Mouse (Mus musculus) frontal cortex, postnatal 25 days (tissue): ENCODE results near the gene Rad54l2.

ENCODE experiments used
- DNase-seq, 2 experiments: peaks; one replicate each; pipeline ENCODE4 v3.0.0; 2022; ENCODE audit warnings: low spot score in 2 of 2

The Rad54l2 gene

GRCm38 (mm10) chr9:106754311-106754710 lies 34.7 kb downstream of the Rad54l2 start:
- peak in 1 of 2 experiments; percentile 10 for DNase-seq

GRCm38 (mm10) chr9:106752135-106752534 lies 36.9 kb downstream of the Rad54l2 start:
- no peak for DNase-seq

DNA sequence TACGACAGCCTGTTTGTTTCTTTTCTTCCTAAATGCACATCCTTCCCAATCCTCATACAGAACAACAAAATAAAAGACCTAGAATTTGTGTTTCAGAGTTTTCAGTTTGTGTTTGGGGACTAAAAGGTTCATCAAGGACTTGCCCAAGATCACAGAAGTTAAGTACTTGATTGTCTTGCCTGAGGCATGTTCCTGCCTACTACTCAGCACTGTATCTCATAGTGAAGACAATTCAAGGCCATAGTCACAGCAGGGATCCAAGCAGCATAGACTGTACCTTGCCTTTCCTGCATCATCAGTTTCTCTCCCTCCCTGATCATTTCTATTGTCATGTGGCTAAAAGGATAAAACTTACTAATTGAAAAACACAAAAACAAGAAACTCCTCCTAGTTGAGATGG lies 49.0 kb downstream of the Rad54l2 start:
- DNase-seq: no peak

DNA sequence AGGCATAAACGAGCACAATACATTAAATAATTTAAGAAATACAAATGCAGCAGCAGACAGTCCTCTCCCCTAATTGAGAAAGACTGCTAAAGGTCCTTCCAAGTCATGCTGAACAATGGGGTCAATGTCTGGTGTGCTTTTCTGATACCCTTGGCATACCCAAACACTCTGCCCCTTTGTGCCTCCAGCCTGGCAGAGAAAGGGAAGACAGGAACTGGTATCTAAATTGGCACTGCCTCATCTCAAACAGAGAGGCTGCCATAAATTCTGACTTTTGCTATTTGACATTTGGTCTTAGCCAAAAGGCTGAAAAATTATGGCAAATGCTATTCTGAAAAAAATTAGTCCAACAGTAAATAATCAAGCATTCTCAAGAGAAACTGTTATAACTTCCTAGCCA lies 49.9 kb downstream of the Rad54l2 start:
- DNase-seq: no peak

DNA sequence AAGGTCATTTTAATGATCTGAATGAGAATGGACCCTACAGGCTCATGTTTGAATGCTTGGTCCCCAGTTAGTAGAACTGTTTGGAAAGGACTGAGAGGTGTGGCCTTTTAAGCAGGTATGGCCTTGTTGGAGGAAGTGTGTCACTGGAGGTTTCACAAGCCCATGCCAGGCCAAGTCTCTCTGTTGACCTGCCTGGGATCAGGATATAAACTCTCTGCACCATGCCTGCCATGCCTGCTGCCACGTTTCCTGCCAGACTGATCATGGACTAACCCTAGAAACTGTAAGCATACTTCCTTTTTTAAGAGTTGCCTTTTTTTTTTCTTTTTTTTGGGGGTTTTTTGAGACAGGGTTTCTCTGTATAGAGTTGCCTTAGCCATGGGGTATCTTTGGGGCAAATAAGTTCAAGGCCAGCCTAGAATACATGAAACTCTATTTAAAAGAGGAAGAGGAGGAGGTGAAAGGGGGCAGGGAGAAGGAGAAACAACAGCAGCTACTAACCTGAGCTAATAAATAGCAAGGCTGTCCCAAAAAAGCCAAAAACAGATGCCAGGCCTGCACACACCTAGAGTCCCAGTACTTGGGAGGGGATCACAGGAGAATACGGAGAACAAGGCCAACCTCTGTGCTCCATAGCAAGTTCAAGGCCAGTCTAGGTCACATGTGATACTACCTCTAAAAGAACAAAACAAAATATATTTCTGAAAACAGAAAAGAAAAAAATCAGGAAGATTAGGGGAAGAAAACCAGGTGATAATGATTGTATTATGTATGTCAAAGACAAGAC lies 50.6 kb downstream of the Rad54l2 start:
- no peak for DNase-seq

DNA sequence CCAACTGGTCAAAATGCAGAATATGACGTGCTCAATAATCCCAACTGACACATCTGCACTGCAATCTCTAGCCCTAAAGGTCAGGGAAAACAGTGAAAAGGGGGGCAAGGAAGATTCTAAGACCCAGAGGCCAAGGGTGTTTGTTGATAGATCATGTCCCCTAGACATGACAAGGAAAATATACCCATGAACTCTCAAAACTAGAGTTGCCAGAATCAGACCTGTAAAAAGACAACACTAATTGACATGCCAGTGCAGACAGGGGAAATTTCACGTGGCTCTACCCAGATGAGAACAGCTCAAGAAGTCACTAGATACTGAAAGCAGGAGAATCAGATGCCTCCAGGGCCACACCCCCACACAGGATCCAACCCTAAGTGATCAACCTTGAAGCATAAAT lies 55.3 kb downstream of the Rad54l2 start:
- no peak for DNase-seq

DNA sequence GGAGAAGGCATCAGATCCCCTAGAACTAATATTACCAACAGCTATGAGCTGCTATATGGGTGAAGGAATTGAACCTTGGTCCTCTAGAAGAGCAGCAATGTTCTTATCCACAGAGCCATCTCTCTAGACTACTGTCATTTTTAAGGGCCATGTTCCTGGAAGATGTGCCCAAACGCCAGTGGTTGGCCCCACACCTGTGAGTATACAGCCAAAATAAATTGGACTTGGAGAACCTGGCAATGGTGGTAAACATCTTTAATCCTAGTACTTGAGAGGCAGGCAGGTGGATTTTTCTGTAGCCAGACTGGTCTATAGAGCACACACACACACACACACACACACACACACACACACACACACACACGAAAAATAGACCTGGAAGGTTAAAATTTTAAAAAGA lies 59.6 kb downstream of the Rad54l2 start:
- DNase-seq: no peak

GRCm38 (mm10) chr9:106726891-106727290 lies 62.1 kb downstream of the Rad54l2 start:
- DNase-seq: no peak

- no peak for DNase-seq
These were observed 63.6 kb downstream of the Rad54l2 start for GRCm38 (mm10) chr9:106725435-106725834.

GRCm38 (mm10) chr9:106724864-106725263 lies 64.1 kb downstream of the Rad54l2 start:
- DNase-seq: no peak

GRCm38 (mm10) chr9:106716729-106717128 lies 72.3 kb downstream of the Rad54l2 start:
- DNase-seq: no peak

DNA sequence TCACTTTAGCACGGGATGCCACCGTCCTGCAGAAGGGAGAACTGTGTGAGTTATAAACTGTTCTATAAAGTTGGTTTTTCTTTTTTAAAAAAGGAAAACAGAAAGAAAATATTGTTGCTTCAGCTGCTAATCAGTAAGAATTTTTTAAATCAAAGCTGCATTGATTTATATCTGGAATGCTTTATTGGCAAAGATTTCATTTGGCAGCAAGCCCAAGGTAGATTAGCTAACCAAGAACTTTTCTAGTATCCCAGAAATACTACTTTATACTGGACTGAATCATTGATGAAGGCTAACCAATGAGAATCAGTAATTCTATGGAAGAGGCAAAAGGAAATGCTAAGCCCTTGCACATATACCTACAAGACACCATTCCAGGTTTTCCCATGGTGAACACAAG lies 72.8 kb downstream of the Rad54l2 start:
- DNase-seq: no peak

DNA sequence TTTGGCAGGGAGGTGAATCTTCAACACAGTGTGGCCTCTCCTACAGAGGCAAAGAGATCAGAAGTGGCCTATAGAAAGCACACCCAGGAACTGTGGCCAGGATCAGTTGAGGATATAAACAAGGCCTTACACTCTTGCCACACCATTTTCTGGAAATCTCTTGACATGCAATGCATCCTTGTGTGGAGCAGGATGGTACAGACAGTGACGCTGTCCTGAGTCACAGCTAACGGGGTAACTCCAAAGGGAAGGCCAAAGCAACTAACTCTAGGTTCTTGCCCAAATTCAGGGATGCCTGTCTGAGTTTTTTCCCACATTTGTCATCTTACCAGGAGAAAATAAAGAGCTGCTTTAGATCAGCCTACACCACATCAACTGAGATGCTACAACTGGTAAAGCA lies 76.5 kb downstream of the Rad54l2 start:
- no peak for DNase-seq

GRCm38 (mm10) chr9:106692973-106693481 lies 96.0 kb downstream of the Rad54l2 start:
- no peak for DNase-seq

- no peak for DNase-seq
These were observed 100.2 kb downstream of the Rad54l2 start for GRCm38 (mm10) chr9:106688834-106689233.

GRCm38 (mm10) chr9:106686983-106687650 lies 101.9 kb downstream of the Rad54l2 start:
- DNase-seq: peak; percentile 62 to 63

DNA sequence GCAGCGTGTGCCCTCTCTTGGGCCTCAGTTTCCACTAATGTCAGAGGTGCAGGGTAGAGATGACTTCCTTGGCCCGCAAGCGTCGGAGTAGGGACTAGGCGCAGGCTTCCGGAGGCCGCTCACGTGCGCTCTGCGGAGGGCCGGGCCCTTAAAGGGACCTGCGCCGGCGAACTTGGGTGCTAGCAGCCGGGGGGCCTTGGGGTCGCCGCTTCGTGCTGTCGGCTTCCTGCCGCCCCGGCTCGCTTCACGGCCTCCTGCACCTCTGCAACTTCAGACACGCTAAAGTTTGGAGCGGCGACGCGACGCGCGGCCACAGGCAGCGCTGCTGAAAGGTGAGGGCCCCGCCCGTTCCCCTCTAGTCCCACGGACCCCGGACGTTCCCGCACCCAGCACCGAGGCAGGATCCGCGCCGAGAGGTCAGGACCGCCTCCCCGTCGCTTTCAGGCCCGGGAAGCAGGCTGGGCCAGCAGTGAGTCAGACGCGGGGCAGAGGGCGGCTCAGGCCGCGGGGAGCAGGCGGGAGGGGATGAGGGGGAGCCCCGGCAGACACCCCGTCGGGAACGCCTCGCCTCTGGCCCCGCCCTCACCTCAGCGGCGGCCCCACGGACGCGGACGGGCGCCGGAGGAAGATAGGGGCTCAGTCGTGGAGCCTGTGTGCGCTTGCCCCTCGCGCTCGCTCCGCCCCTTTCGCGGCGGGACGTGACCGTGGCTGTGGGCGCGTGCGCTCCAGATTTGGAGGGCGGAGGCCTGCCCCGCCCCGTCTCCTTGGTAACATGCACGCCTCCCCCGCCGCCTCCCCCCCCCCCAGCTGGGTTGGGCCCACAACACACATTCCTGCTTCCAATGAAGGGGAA lies 103.5 kb downstream of the Rad54l2 start, which contains the start of gene Tex264:
Gene Tex264, minus strand, starts transcription at position 679 of the 853 bp plus-strand sequence.
- DNase-seq: peak; percentile 64 to 72

DNA sequence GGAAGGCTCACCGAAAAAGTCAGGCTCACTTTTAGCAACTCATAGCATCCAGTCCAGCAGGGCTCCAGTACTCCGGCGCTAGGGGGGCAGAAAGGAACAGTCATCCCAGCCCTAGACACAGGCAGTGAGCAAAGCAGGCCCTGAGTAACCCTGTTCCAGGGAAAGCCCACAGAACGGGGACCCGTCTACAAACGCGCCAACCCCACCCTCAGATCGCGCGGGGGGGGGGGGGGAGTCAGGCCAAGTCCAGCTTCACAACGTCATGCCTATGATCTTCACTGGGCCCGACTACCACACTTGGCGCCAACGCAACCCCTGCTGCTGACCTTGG lies 104.1 kb downstream of the Rad54l2 start:
- DNase-seq: peak in 1 of 2 experiments; percentile 8

DNA sequence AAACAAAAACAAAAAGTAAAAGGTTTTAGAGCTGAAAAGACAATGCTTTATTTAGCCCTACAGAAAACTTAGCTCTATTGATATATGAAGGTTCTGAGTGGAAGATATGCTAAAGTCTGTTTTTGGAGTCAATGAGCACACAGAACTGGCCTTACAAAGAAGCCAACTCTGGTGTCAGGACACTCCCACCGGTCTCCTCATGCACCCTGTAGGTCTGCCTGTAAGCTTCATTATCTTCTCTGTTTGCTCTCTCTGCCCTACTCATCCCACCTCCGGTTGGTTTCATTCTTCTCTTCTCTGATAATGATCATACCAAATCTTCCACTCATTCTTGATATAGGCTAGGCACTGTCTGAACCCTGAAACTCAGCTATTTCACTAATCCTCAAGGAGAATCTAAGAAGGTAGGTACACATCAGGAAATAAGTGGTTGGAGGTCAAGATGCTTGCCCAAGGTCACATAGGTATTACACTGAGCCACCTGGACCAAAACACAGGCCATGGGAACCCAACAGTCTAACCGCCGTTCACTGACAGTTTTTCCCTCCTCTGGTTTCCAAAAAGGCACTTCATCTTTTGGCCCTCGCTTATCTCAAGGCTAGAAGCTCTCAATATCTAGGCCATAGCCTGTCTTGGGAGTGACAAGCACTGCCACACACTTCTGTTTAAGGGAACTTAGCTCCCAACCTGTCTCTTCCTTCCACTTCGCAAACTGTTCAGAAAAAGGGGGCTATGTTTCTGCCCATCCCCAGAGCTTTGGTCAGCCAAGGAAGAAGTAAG lies 104.7 kb downstream of the Rad54l2 start:
- DNase-seq: no peak

- no peak for DNase-seq
These were observed 108.0 kb downstream of the Rad54l2 start for GRCm38 (mm10) chr9:106681026-106681425.

GRCm38 (mm10) chr9:106678242-106678641 lies 110.8 kb downstream of the Rad54l2 start:
- no peak for DNase-seq
